Mouse (Mus musculus): Measurements from ENCODE around the gene Ranbp17. TPM values are rescaled to one million over a fixed set of nuclear protein-coding genes. Genes with fewer than 3 reads are reported as not detected.
"Not testable (repeated sequence)": the region's sequence is repeated elsewhere in the genome, so short reads cannot be mapped to it uniquely, and the experiment has no call there.

Gene Ranbp17
- polyA plus RNA-seq, 1 experiment: 0.14 TPM

GRCm38 (mm10) chr11:33485746-33486145, 27.8 kb downstream of the Ranbp17 start:
- Histone ChIP-seq H3K4me3 (ENCODE audit: extremely low read depth, insufficient read depth, insufficient read length) (no peak overlapping the region), H3K27ac (ENCODE audit: insufficient read depth, low read length) (no peak overlapping the region), H3K27me3 (ENCODE audit: control insufficient read depth, insufficient read depth, low read length) (no peaks in the 10 kb centered on the region), H3K36me3 (ENCODE audit: control insufficient read depth, insufficient read depth, low read length) (no peaks in the 10 kb centered on the region), H3K4me1 (ENCODE audit: control insufficient read depth, insufficient read depth, insufficient read length) (no peaks in the 10 kb centered on the region)
- no peak for TF ChIP-seq POLR2A (IDR thresholded peaks at IDR 0.05; ENCODE audit: low read depth, low read length)
- TF ChIP-seq CTCF (IDR thresholded peaks at IDR 0.05; ENCODE audit: extremely low read depth, insufficient read depth, insufficient read length, insufficient replicate concordance): no peak
- DNase-seq (ENCODE audit: low read depth in 1 of 2, low spot score in 2 of 2): no peak
- 94% methylated on average over 4 of the region's 4 CpGs for WGBS

GRCm38 (mm10) chr11:33480410-33480809, 33.1 kb downstream of the Ranbp17 start:
- no peak overlapping the region for H3K27ac ChIP-seq (ENCODE audit: insufficient read depth, low read length)
- no peak for TF ChIP-seq CTCF (IDR thresholded peaks at IDR 0.05; ENCODE audit: extremely low read depth, insufficient read depth, insufficient read length, insufficient replicate concordance)
- TF ChIP-seq POLR2A (IDR thresholded peaks at IDR 0.05; ENCODE audit: low read depth, low read length): no peak
- no peaks in the 10 kb centered on the region for H3K27me3 ChIP-seq (ENCODE audit: control insufficient read depth, insufficient read depth, low read length)
- H3K36me3 ChIP-seq (ENCODE audit: control insufficient read depth, insufficient read depth, low read length): no peaks in the 10 kb centered on the region
- no peak overlapping the region for H3K4me3 ChIP-seq (ENCODE audit: extremely low read depth, insufficient read depth, insufficient read length)
- no peak for DNase-seq (ENCODE audit: low read depth in 1 of 2, low spot score in 2 of 2)
- WGBS: 89% methylated on average over 10 of the region's 10 CpGs
- H3K4me1 ChIP-seq (ENCODE audit: control insufficient read depth, insufficient read depth, insufficient read length): no peaks in the 10 kb centered on the region

- Histone ChIP-seq H3K4me1 (ENCODE audit: control insufficient read depth, insufficient read depth, insufficient read length) (no peaks in the 10 kb centered on the region), H3K27me3 (ENCODE audit: control insufficient read depth, insufficient read depth, low read length) (no peaks in the 10 kb centered on the region), H3K36me3 (ENCODE audit: control insufficient read depth, insufficient read depth, low read length) (no peaks in the 10 kb centered on the region), H3K27ac (ENCODE audit: insufficient read depth, low read length) (no peak overlapping the region), H3K4me3 (ENCODE audit: extremely low read depth, insufficient read depth, insufficient read length) (no peak overlapping the region)
- WGBS: 87% methylated on average over 4 of the region's 4 CpGs
- TF ChIP-seq CTCF (IDR thresholded peaks at IDR 0.05; ENCODE audit: extremely low read depth, insufficient read depth, insufficient read length, insufficient replicate concordance) (no peak), POLR2A (IDR thresholded peaks at IDR 0.05; ENCODE audit: low read depth, low read length) (no peak)
- no peak for DNase-seq (ENCODE audit: low read depth in 1 of 2, low spot score in 2 of 2)
These were observed 34.3 kb downstream of the Ranbp17 start for GRCm38 (mm10) chr11:33479209-33479608.

- H3K4me1 ChIP-seq (ENCODE audit: control insufficient read depth, insufficient read depth, insufficient read length): no peaks in the 10 kb centered on the region
- DNase-seq (ENCODE audit: low read depth in 1 of 2, low spot score in 2 of 2): no peak
- WGBS: 89% methylated on average over 2 of the region's 2 CpGs
- no peaks in the 10 kb centered on the region for H3K36me3 ChIP-seq (ENCODE audit: control insufficient read depth, insufficient read depth, low read length)
- TF ChIP-seq POLR2A (IDR thresholded peaks at IDR 0.05; ENCODE audit: low read depth, low read length) (no peak), CTCF (IDR thresholded peaks at IDR 0.05; ENCODE audit: extremely low read depth, insufficient read depth, insufficient read length, insufficient replicate concordance) (no peak)
- no peak overlapping the region for H3K4me3 ChIP-seq (ENCODE audit: extremely low read depth, insufficient read depth, insufficient read length)
- no peak overlapping the region for H3K27ac ChIP-seq (ENCODE audit: insufficient read depth, low read length)
- H3K27me3 ChIP-seq (ENCODE audit: control insufficient read depth, insufficient read depth, low read length): no peaks in the 10 kb centered on the region
These were observed 36.9 kb downstream of the Ranbp17 start for GRCm38 (mm10) chr11:33476634-33477033.

GRCm38 (mm10) chr11:33461172-33461571, 52.4 kb downstream of the Ranbp17 start:
- Histone ChIP-seq H3K27ac (ENCODE audit: insufficient read depth, low read length) (no peak overlapping the region), H3K27me3 (ENCODE audit: control insufficient read depth, insufficient read depth, low read length) (no peaks in the 10 kb centered on the region), H3K36me3 (ENCODE audit: control insufficient read depth, insufficient read depth, low read length) (no peaks in the 10 kb centered on the region), H3K4me3 (ENCODE audit: extremely low read depth, insufficient read depth, insufficient read length) (no peak overlapping the region), H3K4me1 (ENCODE audit: control insufficient read depth, insufficient read depth, insufficient read length) (no peaks in the 10 kb centered on the region)
- DNase-seq (ENCODE audit: low read depth in 1 of 2, low spot score in 2 of 2): no peak
- no peak for TF ChIP-seq POLR2A (IDR thresholded peaks at IDR 0.05; ENCODE audit: low read depth, low read length)
- no peak for TF ChIP-seq CTCF (IDR thresholded peaks at IDR 0.05; ENCODE audit: extremely low read depth, insufficient read depth, insufficient read length, insufficient replicate concordance)
- WGBS: 54% methylated on average over 1 of the region's 1 CpGs

- no peak for TF ChIP-seq POLR2A (IDR thresholded peaks at IDR 0.05; ENCODE audit: low read depth, low read length)
- no peak for TF ChIP-seq CTCF (IDR thresholded peaks at IDR 0.05; ENCODE audit: extremely low read depth, insufficient read depth, insufficient read length, insufficient replicate concordance)
- 92% methylated on average over 3 of the region's 3 CpGs for WGBS
These were observed 59.5 kb downstream of the Ranbp17 start for GRCm38 (mm10) chr11:33454069-33454468.

GRCm38 (mm10) chr11:33433813-33434212, 79.7 kb downstream of the Ranbp17 start:
- H3K4me1 ChIP-seq (ENCODE audit: control insufficient read depth, insufficient read depth, insufficient read length): no peaks in the 10 kb centered on the region
- no peak for DNase-seq (ENCODE audit: low read depth in 1 of 2, low spot score in 2 of 2)
- H3K4me3 ChIP-seq (ENCODE audit: extremely low read depth, insufficient read depth, insufficient read length): no peak overlapping the region
- no peaks in the 10 kb centered on the region for H3K36me3 ChIP-seq (ENCODE audit: control insufficient read depth, insufficient read depth, low read length)
- H3K27me3 ChIP-seq (ENCODE audit: control insufficient read depth, insufficient read depth, low read length): no peaks in the 10 kb centered on the region
- WGBS: 64% methylated on average over 5 of the region's 5 CpGs
- TF ChIP-seq POLR2A (IDR thresholded peaks at IDR 0.05; ENCODE audit: low read depth, low read length) (no peak), CTCF (IDR thresholded peaks at IDR 0.05; ENCODE audit: extremely low read depth, insufficient read depth, insufficient read length, insufficient replicate concordance) (no peak)
- H3K27ac ChIP-seq (ENCODE audit: insufficient read depth, low read length): no peak overlapping the region

More at GRCm38 (mm10) chr11:33454069-33454468, 59.5 kb downstream of the Ranbp17 start:
- no peak overlapping the region for H3K4me3 ChIP-seq (ENCODE audit: extremely low read depth, insufficient read depth, insufficient read length)
- DNase-seq (ENCODE audit: low read depth in 1 of 2, low spot score in 2 of 2): no peak
- no peak overlapping the region for H3K27ac ChIP-seq (ENCODE audit: insufficient read depth, low read length)
- H3K36me3 ChIP-seq (ENCODE audit: control insufficient read depth, insufficient read depth, low read length): no peaks in the 10 kb centered on the region
- no peaks in the 10 kb centered on the region for H3K4me1 ChIP-seq (ENCODE audit: control insufficient read depth, insufficient read depth, insufficient read length)
- no peaks in the 10 kb centered on the region for H3K27me3 ChIP-seq (ENCODE audit: control insufficient read depth, insufficient read depth, low read length)

- H3K36me3 ChIP-seq (ENCODE audit: control insufficient read depth, insufficient read depth, low read length); H3K4me1 ChIP-seq (ENCODE audit: control insufficient read depth, insufficient read depth, insufficient read length); DNase-seq (ENCODE audit: low read depth in 1 of 2, low spot score in 2 of 2); H3K27ac ChIP-seq (ENCODE audit: insufficient read depth, low read length); H3K27me3 ChIP-seq (ENCODE audit: control insufficient read depth, insufficient read depth, low read length); H3K4me3 ChIP-seq (ENCODE audit: extremely low read depth, insufficient read depth, insufficient read length): not testable (repeated sequence)
- 91% methylated on average over 17 of the region's 17 CpGs for WGBS
These were observed 85.3 kb downstream of the Ranbp17 start for GRCm38 (mm10) chr11:33428238-33428637.

- not testable (repeated sequence) for DNase-seq (ENCODE audit: low read depth in 1 of 2, low spot score in 2 of 2); H3K4me1 ChIP-seq (ENCODE audit: control insufficient read depth, insufficient read depth, insufficient read length); H3K27ac ChIP-seq (ENCODE audit: insufficient read depth, low read length); H3K36me3 ChIP-seq (ENCODE audit: control insufficient read depth, insufficient read depth, low read length); H3K27me3 ChIP-seq (ENCODE audit: control insufficient read depth, insufficient read depth, low read length); H3K4me3 ChIP-seq (ENCODE audit: extremely low read depth, insufficient read depth, insufficient read length)
- whole genome bisulfite sequencing: 88% methylated on average over 5 of the region's 5 CpGs
These were observed 85.8 kb downstream of the Ranbp17 start for GRCm38 (mm10) chr11:33427789-33428188.

Measured in spleen, adult 2 months (tissue).